Mouse (Mus musculus) liver, postnatal 0 days (tissue): ENCODE measurements at regions not wholly inside any gene's neighbourhood (a gene's known extent, or its start where the extent isn't known, plus 50 kb on each side); places are given as distances from the start of the nearest gene placed in this dataset.
A peak's percentile ranks its signal among the peaks of the same experiment; 100 is the strongest.

Source experiments
- CTCF ChIP-seq: sonication (generic); IDR thresholded peaks from 2 replicates; pipeline ENCODE4 v1.5.1; 2016; ENCODE audit warnings: antibody characterized with exemption, low read depth
- EP300 ChIP-seq: IDR thresholded peaks from 2 replicates; pipeline ENCODE4 v1.6.1; 2016; ENCODE audit warnings: antibody characterized with exemption, low read depth, mild to moderate bottlenecking

DNA sequence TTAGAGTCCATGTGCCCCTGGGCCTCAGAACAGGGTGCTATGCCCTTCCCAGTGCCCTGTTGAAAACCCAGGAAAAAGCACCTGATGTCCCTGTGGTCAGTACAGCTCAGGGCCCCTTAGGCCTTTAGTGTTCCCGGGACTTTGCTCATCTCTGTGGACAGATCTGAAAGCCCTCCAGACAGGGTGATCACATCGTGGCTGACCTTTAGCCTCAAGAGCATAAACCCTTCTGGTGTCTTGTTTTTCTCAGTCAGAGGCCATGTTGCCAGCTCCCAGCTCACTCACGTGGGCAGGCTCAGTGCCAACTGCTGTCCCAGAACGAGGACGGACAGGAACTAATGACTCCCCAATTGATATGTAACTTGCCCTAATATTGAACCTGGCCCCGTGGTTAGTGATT, 275.8 kb upstream of the Maf start:
- TF ChIP-seq CTCF (no peak), EP300 (peak; percentile 65)
